Mouse (Mus musculus): ENCODE data around the gene Abl2. TPM values are rescaled to one million over a fixed set of nuclear protein-coding genes. Genes with fewer than 3 reads are reported as not detected.

Abl2 gene
- polyA plus RNA-seq, 1 experiment from 2014 or later, result 3.9 TPM

DNA sequence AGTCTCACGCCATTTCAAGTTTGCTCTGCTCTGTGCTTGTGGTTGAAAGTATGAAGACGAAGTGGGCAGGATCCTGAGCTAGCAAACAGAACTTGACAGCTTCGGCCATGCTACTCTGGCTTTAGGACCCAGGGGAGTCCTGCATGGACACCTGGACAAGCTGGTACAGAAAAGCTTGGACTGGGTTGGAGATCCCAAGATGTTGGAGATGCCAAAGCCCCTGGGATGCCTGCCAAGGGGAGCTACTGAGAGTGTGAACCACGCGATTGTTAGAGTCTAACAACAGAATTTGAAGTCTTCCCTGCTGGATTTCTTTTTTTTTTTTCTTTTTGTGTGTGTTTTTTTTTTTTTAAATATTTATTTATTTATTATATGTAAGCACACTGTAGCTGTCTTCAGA, 118.0 kb downstream of the Abl2 start:
- H3K36me3 ChIP-seq (replicated peaks; ENCODE audit: control insufficient read depth, insufficient read depth, low read depth, low read length), result peaks cover 5% of the 10 kb centered on the region; the same call in 1 of the 2 replicates
- no peak for ATAC-seq (replicated peaks; ENCODE audit: insufficient number of reproducible peaks, low FRiP score, low TSS enrichment, low read depth)
- WGBS, result 76% methylated on average over 5 of the region's 5 CpGs

DNA sequence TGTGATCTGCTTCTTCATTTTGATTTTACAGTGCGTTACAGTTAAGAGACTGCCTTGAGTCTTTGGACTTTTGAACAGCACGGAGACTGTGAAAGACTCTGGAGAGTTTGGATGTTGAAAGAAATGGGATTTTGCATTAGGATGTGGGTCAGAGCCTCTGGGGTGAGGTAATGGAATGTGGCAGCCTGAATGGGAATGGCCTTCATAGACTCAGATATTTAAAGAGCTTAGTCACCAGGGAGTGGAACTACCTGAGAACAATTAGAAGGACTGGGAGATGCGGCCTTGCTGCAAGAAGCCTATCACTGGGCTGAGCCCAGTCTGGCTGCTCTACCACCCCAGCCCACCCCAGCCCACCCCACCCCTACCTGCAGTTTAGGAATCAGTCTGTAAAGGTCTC, 118.6 kb downstream of the Abl2 start:
- 85% methylated on average over 3 of the region's 3 CpGs for WGBS
- H3K27ac ChIP-seq (replicated peaks; ENCODE audit: low read depth, low read length), result no peak overlapping the region
- H3K9ac ChIP-seq (replicated peaks; ENCODE audit: low read length), result no peak overlapping the region
- DNase-seq (ENCODE audit: low spot score), result no peak
- ATAC-seq (replicated peaks; ENCODE audit: insufficient number of reproducible peaks, low FRiP score, low TSS enrichment, low read depth), result no peak
- no peaks in the 10 kb centered on the region for H3K4me1 ChIP-seq (ENCODE audit: control insufficient read depth, insufficient read depth, low read length)
- H3K9me3 ChIP-seq (replicated peaks; ENCODE audit: control insufficient read depth, low read length), result no peaks in the 10 kb centered on the region
- no peak overlapping the region for H3K4me2 ChIP-seq (ENCODE audit: low read depth, low read length)
- 0 out of 2 replicates have a peak, but pooled peaks cover 2% of the 10 kb centered on the region for H3K27me3 ChIP-seq (ENCODE audit: control insufficient read depth, insufficient read depth, low read length)
- no peak overlapping the region for H3K4me3 ChIP-seq (ENCODE audit: low read depth, low read length)
- peaks cover 5% of the 10 kb centered on the region; the same call in 1 of the 2 replicates for H3K36me3 ChIP-seq (replicated peaks; ENCODE audit: control insufficient read depth, insufficient read depth, low read depth, low read length)

More for the DNA sequence above, 118.0 kb downstream of the Abl2 start:
- no peaks in the 10 kb centered on the region for H3K9me3 ChIP-seq (replicated peaks; ENCODE audit: control insufficient read depth, low read length)
- no peak overlapping the region for H3K4me2 ChIP-seq (ENCODE audit: low read depth, low read length)
- no peak overlapping the region for H3K9ac ChIP-seq (replicated peaks; ENCODE audit: low read length)
- 0 out of 2 replicates have a peak, but pooled peaks cover 2% of the 10 kb centered on the region for H3K27me3 ChIP-seq (ENCODE audit: control insufficient read depth, insufficient read depth, low read length)
- no peak for DNase-seq (ENCODE audit: low spot score)
- no peaks in the 10 kb centered on the region for H3K4me1 ChIP-seq (ENCODE audit: control insufficient read depth, insufficient read depth, low read length)
- no peak overlapping the region for H3K27ac ChIP-seq (replicated peaks; ENCODE audit: low read depth, low read length)
- H3K4me3 ChIP-seq (ENCODE audit: low read depth, low read length), result no peak overlapping the region

DNA sequence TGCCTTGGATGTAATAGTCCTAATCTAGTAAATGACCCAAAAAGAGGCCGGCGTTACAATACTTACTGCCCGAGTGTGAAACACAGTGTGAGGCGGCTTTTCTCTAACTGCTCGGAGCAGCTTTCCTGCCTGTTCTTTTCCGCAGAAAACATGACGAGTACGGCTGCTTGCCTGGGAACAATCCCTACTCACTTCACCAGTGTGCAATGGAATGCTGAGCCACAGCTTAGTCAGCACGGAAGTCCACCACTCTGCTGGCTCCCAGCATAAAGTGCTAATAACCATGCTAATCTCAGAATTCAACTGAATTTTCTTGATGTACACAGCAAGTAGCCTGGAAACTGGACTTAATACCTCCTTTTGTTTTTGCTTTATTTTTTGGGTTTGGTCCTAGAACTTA, 121.0 kb downstream of the Abl2 start:
- Histone ChIP-seq H3K9me3 (replicated peaks; ENCODE audit: control insufficient read depth, low read length) (no peaks in the 10 kb centered on the region), H3K4me1 (ENCODE audit: control insufficient read depth, insufficient read depth, low read length) (no peaks in the 10 kb centered on the region), H3K4me2 (ENCODE audit: low read depth, low read length) (no peak overlapping the region), H3K9ac (replicated peaks; ENCODE audit: low read length) (no peak overlapping the region), H3K36me3 (replicated peaks; ENCODE audit: control insufficient read depth, insufficient read depth, low read depth, low read length) (peaks cover 5% of the 10 kb centered on the region; the same call in 1 of the 2 replicates), H3K4me3 (ENCODE audit: low read depth, low read length) (no peak overlapping the region), H3K27ac (replicated peaks; ENCODE audit: low read depth, low read length) (no peak overlapping the region), H3K27me3 (ENCODE audit: control insufficient read depth, insufficient read depth, low read length) (no peaks in the 10 kb centered on the region)
- 85% methylated on average over 9 of the region's 9 CpGs for WGBS
- no peak for ATAC-seq (replicated peaks; ENCODE audit: insufficient number of reproducible peaks, low FRiP score, low TSS enrichment, low read depth)
- DNase-seq (ENCODE audit: low spot score), result no peak

DNA sequence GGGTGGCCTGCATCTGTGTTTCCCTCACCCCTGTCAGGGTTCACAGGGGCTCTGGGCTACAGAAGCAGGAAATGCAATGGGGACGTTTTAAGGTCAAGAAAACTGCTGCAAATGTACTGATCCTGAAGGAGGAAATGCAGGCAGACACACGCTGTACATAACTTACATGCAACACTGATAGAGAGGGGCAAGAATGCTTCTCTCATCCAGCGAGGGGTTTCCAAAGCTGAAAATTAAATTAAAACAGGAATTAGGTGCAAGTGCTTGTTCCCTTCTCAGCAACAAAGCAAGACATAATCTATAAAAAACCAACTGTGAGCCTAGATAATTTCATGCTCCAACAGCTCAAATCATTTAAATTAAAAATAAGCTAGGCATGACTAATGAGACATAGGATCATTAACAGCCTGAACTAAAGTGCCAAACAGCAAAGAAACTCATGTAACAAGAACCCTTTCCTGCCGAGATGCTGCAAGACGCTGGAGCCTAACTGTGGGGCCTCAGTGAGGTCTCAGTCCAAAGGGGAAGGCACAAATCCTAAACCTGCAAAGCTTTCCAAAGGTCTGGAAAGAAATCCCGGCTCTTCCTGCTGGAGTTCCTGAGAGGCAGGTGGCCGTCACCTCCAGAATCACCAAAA, 127.6 kb downstream of the Abl2 start:
- H3K4me2 ChIP-seq (ENCODE audit: low read depth, low read length), result no peak overlapping the region
- H3K27ac ChIP-seq (replicated peaks; ENCODE audit: low read depth, low read length), result no peak overlapping the region
- no peaks in the 10 kb centered on the region for H3K9me3 ChIP-seq (replicated peaks; ENCODE audit: control insufficient read depth, low read length)
- no peak overlapping the region for H3K9ac ChIP-seq (replicated peaks; ENCODE audit: low read length)
- no peaks in the 10 kb centered on the region for H3K27me3 ChIP-seq (ENCODE audit: control insufficient read depth, insufficient read depth, low read length)
- no peaks in the 10 kb centered on the region for H3K4me1 ChIP-seq (ENCODE audit: control insufficient read depth, insufficient read depth, low read length)
- DNase-seq (ENCODE audit: low spot score), result no peak
- 78% methylated on average over 7 of the region's 7 CpGs for WGBS
- no peak for ATAC-seq (replicated peaks; ENCODE audit: insufficient number of reproducible peaks, low FRiP score, low TSS enrichment, low read depth)
- H3K36me3 ChIP-seq (replicated peaks; ENCODE audit: control insufficient read depth, insufficient read depth, low read depth, low read length), result peaks cover 4% of the 10 kb centered on the region
- H3K4me3 ChIP-seq (ENCODE audit: low read depth, low read length), result no peak overlapping the region

Other genes with a start within 250 kb of the Abl2 start
- not detected in 2 replicates for gene Nphs2, start 248.1 kb upstream of the Abl2 start, polyA plus RNA-seq (2014; fragmentation: Nextera tagmentation; extraction: Ambion mirVana)
- 1,047 and 1,116 TPM in 2 replicates for gene Gm2000, start 192.7 kb upstream of the Abl2 start, polyA plus RNA-seq (2014; fragmentation: Nextera tagmentation; extraction: Ambion mirVana)
- 0.21 TPM in 1 of 2 replicates, not detected in the other for gene Axdnd1, start 137.6 kb upstream of the Abl2 start, polyA plus RNA-seq (2014; fragmentation: Nextera tagmentation; extraction: Ambion mirVana)
- gene Soat1, start 84.5 kb upstream of the Abl2 start, polyA plus RNA-seq (2014; fragmentation: Nextera tagmentation; extraction: Ambion mirVana), result 25.3 and 31.5 TPM in 2 replicates
- gene Gm10031, start 34.8 kb upstream of the Abl2 start, polyA plus RNA-seq (2014; fragmentation: Nextera tagmentation; extraction: Ambion mirVana), result 0.32 and 0.42 TPM in 2 replicates
- 3.3 and 4.0 TPM in 2 replicates for gene Tor3a, start 115.6 kb downstream of the Abl2 start, polyA plus RNA-seq (2014; fragmentation: Nextera tagmentation; extraction: Ambion mirVana)
- gene Fam20b, start 160.3 kb downstream of the Abl2 start, polyA plus RNA-seq (2014; fragmentation: Nextera tagmentation; extraction: Ambion mirVana), result 20.9 and 24.0 TPM in 2 replicates